In the genomic region with DNA sequence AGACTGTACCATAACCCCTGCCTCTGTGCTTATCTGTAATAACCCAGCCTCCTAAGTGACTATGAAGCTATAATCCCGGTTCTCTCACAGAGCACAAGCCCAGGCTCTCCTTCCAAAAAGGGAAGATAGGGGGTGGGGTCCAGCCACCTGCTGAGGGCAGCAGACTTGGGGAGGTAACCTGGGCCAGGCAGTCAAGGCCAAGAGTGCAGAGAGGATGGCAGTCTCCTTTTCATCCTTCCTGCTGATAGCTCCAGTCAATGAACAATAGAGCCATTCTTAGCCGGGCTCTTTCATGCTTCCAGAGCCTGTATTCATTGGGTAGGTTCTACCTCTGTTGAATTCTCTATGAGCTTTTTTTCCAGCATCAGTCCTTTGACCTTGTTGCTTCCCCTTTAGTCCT, we compare ENCODE assay signal across 19 mouse cellular contexts.
"Had no signal": no experiment of that assay in that cellular context is flagged by ENCODE, and none has a peak within 500 bp of the region (broad histone marks: within the 10 kb centered on the region; RNA-seq: fewer than 3 reads in every experiment).

No protein-coding gene starts in this region.

- H3K27ac ChIP-seq: kidney, postnatal 0 days; layer of hippocampus, adult 2 months; limb, embryonic 10.5 days; limb, embryonic 13.5 days; liver, embryonic 13.5 days; stomach, embryonic 15.5 days had no signal

- H3K9ac ChIP-seq: limb, embryonic 13.5 days; liver, embryonic 13.5 days; stomach, embryonic 15.5 days had no signal

- H3K36me3 ChIP-seq: limb, embryonic 10.5 days; limb, embryonic 13.5 days; liver, embryonic 13.5 days; stomach, embryonic 15.5 days had no signal

- H3K27me3 ChIP-seq: limb, embryonic 13.5 days; liver, embryonic 13.5 days; stomach, embryonic 15.5 days had no signal

- H3K9me3 ChIP-seq: limb, embryonic 10.5 days; limb, embryonic 13.5 days; liver, embryonic 13.5 days; stomach, embryonic 15.5 days had no signal

- H3K4me2 ChIP-seq: limb, embryonic 13.5 days; liver, embryonic 13.5 days; midbrain, embryonic 11.5 days; stomach, embryonic 15.5 days had no signal

- H3K4me3 ChIP-seq: layer of hippocampus, adult 2 months; limb, embryonic 10.5 days; limb, embryonic 13.5 days; liver, embryonic 13.5 days; stomach, embryonic 15.5 days had no signal

- DNase-seq: kidney, adult 2 months; kidney, postnatal 25 days; layer of hippocampus, adult 9-11 months; liver; liver, embryonic 13.5 days; lung, adult 2 months; lung, postnatal 14 days; midbrain, embryonic 14.5 days; right cerebral cortex, postnatal 25 days; spleen, adult 18-20 months; thymus, adult 2 months; thymus, postnatal 14 days; thymus, postnatal 4 days had no signal

- H3K4me1 ChIP-seq: limb, embryonic 10.5 days; limb, embryonic 13.5 days; liver, embryonic 13.5 days; stomach, embryonic 15.5 days had no signal
